Mouse (Mus musculus): ENCODE results near the gene Crygn.

The Crygn gene

DNA sequence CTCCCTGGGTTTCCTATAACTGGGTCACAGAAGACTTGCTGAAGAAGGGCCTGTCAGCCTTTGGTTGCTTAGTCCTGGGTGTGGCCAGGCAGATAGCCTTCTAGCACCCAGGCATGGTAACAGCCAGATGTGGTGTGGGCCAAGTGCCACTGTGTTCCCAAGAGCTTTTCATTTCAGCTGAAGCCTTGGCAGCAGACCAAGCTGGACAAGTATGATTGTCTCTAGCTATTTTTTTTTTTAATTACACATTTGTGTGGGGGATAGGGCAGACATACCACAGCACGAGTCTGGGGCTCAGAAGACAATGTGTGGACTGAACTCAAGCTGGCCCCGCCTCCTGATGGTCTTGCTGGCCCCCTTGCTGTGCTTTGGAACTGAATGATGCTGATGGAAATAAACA is 47.8 kb downstream of the Crygn start:
- DNase-seq (ENCODE audit: low spot score) = no peak

GRCm38 (mm10) chr5:24704615-24705014 is 53.2 kb downstream of the Crygn start:
- DNase-seq (ENCODE audit: low spot score) = no peak

GRCm38 (mm10) chr5:24701271-24701670 is 56.5 kb downstream of the Crygn start:
- DNase-seq (ENCODE audit: low spot score) = no peak
